Mouse (Mus musculus): Measurements from ENCODE around the gene Ppp1r15a.
"Not testable (repeated sequence)": the region's sequence is repeated elsewhere in the genome, so short reads cannot be mapped to it uniquely, and the experiment has no call there.

The Ppp1r15a gene

GRCm38 (mm10) chr7:45480310-45480709 lies 45.8 kb downstream of the Ppp1r15a start:
- not testable (repeated sequence) for DNase-seq

- no peak for DNase-seq
Observed at GRCm38 (mm10) chr7:45478774-45479173, 47.3 kb downstream of the Ppp1r15a start.

DNA sequence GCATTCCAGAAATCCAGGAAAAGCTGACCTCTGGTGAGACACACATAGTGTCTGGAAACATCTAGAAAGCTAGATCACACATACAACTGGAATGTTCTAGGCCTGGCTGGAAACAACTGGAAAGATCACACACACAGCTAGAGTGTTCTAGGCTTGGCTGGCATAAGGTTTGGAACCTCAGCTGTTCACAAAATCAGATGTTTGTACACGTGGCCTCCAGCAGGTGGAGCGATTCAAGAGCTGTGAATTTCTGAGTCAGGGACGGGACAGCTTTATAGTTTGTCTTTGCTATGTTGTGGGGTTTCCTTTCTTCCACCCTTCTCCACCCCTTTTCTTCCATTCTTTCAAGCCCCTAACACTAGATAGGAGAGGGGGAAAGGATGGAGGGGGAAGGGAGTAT lies 49.1 kb downstream of the Ppp1r15a start:
- DNase-seq = peak; percentile 68

- DNase-seq = no peak
Observed at GRCm38 (mm10) chr7:45476453-45476852, 49.6 kb downstream of the Ppp1r15a start.

GRCm38 (mm10) chr7:45475291-45475969 lies 50.6 kb downstream of the Ppp1r15a start:
- DNase-seq = no peak
